Mouse (Mus musculus): ENCODE measurements around the gene Lrsam1. TPM values are rescaled to one million over a fixed set of nuclear protein-coding genes. Genes with fewer than 3 reads are reported as not detected.

The Lrsam1 gene
- total RNA-seq, 4 experiments from 2014 or later, result 10.1 to 14.6 (median 11.8) TPM

DNA sequence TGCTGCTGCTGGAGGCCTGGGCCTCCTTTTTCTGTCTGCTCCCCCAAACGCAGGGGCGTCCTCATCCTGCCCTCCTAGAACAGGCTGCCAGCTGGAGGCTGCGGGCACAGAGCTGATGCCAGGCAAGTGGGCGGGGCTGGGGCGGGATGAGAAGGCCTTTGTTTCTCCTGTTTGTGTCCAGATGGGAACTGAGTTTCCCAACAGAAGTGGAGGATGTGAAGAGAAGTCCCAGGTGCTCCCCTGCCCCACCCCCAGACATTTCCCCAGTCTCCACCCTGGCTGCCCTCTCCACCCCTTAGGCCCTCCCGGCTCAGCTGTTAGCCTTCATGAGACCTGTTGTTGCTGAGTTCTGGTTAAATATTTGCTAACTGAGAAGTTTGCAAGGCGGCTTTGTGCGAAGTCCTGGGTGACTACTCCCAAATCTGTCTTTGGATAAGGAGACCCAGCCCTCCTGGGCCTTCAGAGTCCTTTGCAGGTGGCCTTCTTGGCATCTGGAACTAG lies 65.8 kb downstream of the Lrsam1 start:
- no peak for DNase-seq (ENCODE audit: low spot score in 2 of 2)

DNA sequence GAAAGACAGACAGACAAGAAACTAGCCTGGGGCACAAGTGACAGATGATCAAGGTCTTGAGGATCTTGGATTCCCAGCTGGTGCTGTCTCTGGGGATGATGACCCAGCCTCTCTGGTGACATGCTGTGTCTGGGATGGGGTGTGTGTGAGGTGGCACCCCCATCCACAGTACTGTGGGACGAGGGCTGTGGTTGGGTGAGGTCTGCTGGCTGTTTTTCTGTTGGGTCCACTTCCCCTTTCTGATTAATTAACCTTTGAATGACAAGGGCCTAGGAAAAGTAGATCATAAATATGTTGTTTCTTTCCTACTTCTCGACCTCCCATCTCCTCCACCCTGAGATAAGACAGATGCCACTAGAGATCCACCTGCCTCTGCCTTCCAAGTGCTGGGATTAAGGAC lies 67.3 kb downstream of the Lrsam1 start:
- no peak for DNase-seq (ENCODE audit: low spot score in 2 of 2)

DNA sequence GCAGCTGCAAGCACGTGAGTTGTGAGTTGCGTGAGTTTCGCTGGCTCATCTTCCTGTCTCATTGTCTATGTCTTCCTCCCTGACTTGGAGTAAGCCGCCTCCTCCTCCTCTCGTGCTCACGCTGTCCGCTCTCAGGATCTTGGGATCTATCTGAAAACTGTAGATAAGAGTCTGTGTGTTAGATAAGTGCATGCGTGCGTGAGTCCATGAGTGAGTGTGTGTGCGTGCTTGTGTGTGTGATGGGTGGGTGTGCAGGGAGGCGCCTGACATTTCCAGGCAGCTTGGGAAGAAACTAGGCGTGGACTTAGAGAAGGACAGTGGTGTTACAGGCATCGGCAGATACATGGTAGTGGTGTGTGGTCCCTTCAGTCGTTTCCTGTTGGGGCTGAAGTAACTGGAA lies 68.9 kb downstream of the Lrsam1 start:
- DNase-seq (ENCODE audit: low spot score in 2 of 2), result no peak

DNA sequence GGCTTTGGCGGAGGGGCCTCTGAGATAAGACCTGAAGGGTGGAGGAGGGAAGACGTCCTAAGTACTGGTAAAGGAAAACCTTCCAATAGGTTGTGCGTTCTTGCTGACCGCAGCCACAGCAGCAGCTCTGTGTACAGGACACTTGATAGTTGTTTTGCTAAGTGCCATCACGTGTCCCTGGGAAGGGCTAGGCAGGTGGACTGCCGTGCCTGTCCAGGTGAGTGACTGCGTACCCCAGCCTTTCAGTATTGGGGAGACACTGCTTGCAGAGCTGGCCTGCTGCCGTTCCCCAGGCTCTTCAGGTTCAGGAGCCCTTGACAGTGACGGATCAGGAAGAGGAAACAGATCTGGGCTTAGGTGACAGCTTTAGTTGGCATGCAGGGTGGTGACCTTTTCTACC lies 70.1 kb downstream of the Lrsam1 start:
- DNase-seq (ENCODE audit: low spot score in 2 of 2), result no peak

DNA sequence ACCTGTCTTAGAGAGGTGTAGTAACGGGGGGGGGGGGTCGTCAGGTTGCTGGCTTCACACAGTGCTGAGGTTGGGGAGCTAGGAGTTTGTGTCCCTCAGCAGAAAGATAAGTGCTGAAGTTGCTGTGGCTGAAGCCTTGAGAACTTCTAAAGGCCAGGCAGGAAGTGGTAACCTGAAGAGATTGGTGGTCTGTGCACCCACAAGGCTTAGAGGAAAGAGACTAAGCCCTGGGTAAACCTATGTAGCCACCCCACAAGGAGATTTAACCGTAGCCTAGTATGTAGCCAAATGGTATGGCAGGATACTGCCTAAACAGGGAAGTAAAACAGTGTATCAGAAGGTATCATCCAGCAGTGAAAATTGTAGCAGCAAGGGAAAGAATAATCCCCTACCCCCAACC lies 71.1 kb downstream of the Lrsam1 start:
- no peak for DNase-seq (ENCODE audit: low spot score in 2 of 2)

DNA sequence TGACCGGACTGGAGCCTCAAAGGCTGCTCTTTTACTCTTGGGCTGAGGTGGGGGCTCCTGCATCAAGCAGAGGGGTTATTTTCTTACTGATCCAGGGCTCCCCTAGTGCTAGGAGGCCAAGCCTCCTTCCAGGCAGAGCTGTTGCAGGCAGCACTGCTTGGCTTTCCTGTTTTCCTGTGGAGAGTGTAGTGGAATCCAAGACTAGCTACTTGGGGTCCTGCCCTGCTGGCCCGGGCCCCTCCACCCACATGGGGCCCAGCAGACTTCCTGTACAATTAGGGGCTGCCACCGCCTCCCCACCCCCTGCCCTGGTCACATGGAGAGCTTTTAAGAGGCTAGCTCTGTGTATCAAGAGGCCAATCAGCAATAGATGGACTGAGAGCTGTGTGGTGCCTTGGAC lies 72.9 kb downstream of the Lrsam1 start:
- DNase-seq (ENCODE audit: low spot score in 2 of 2), result no peak

DNA sequence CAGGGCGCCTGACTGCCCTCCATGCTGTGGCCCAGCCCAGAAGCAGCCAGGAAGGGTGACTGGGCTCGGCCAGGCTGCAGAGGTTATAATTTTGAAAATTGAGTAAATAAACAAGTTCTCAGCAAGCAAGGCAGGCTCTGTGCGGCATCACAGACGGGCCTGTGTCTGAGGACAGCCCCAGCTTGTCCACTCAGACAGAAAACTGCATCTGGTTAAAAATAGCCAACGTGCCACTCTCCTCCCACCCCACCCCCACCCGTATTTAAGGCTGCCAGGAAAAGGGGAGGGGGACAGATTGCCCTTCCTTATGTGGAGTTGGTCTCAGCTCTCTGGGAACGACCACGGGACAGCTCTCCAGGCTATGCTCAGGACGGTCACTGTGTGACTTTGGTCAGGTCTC lies 73.4 kb downstream of the Lrsam1 start:
- DNase-seq (ENCODE audit: low spot score in 2 of 2), result no peak

DNA sequence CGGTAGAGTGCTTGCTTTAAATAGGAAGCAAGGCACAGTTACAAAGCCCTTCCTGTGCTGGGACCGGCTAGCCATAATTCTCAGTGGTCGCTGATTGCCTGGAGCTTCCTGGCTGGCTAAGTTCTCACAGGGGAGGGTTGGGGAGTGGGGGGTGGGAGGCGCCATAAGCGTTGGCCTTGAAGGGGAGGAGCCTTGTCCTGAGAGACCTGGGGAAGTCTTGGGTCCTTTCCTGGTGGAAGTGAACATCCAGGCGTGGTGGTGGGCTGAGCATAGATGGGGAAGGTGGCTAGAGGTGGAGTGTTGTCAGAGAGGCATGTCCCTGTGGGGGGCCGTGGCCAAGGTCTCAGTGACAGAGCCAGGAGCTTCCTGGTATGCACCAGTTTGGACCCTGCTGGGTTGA lies 76.7 kb downstream of the Lrsam1 start:
- no peak for DNase-seq (ENCODE audit: low spot score in 2 of 2)

DNA sequence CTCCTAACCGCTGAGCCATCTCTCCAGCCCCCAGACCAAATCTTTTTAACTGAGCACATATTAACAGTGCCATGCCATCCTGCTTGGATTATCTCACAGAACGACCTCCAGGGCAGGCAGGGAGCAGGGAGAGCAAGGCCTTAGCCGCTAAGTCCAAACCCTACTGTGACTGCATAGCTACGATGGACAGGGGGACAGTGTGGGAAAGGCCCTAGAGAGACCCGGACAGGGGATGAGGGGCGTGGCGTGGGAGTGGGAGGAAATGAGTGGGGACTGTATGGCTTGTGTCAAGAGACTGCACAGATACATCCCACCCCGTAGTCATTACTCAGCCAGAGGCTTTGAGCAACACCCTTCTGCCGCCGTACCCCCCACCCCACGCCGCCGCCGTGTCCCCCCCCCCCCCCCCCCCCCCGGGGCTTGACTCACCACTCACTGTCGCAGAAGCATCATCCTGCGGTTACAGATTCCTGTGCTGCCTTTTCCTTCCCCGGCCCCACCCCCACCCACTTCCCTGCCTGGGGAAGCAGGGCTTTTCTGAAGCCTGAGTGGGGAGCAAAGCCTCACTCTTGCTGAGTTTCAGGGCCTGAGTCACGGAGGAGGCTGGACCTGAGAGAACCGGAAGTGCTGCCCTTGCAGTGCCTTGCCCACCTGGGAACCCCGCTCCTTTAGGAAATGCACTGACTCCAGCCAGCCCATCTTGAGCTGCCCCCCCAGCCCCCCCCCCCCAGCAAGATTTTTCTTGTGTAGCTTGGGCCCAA lies 79.0 kb downstream of the Lrsam1 start:
- no peak for DNase-seq (ENCODE audit: low spot score in 2 of 2)

DNA sequence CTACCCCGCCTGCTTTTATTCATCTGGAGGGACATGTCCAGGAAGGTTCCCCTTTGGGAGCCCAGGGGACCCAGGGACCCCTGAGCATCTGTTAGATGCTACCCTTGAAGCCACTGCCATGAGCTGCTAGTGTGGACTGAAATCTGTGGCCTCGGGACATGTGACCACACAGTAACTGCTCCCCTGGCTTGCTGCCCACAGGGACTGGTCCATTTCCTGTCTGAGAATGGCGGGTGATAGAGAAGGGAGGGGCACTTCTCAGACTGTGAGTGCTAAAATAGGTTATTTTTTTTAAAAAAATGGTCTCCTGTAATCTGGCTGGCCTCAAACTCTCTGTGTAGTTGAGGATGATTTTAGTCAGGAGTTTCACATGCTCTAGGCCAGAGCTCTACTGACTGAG lies 79.7 kb downstream of the Lrsam1 start:
- DNase-seq (ENCODE audit: low spot score in 2 of 2), result peak; percentile 69 to 75

DNA sequence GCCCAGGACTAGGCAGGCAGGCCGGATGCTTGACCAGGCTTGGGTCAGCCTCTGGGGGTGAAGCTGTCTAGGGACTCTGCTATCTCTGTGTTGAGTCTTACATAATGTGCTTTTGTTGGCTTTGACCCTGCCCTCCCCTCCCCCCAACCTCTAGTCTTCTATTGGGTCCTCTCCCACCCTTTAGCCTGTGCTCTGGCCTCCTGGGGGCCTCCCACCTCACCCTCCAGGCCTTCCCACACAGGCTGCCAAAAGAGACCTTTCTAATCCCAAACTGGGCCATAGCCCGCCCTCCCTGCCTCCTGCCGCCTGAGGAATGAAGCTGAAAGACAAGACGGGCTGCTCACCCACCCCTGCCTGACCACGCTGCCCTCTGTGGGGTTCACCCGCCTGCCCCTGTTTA lies 80.4 kb downstream of the Lrsam1 start:
- no peak for DNase-seq (ENCODE audit: low spot score in 2 of 2)

DNA sequence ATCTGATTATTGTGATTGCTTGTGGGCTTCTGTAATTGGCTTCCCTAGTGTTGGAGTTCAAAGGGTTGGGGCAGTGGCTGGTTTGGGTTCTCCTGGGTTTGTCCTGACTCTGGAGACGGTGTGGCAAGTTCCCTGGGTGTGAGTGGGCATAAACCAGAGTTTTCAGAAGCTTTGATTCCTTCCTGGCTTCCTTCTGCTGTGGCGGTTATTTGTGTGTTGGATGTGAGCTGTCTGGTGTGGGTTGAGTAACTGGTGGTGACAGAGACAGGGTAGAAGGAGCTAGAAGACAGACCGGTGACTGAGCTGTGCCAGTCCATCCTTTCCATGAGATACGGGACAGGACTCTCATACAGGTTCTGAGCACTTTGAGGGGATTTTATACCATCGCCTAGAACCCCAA lies 81.8 kb downstream of the Lrsam1 start:
- no peak for DNase-seq (ENCODE audit: low spot score in 2 of 2)

DNA sequence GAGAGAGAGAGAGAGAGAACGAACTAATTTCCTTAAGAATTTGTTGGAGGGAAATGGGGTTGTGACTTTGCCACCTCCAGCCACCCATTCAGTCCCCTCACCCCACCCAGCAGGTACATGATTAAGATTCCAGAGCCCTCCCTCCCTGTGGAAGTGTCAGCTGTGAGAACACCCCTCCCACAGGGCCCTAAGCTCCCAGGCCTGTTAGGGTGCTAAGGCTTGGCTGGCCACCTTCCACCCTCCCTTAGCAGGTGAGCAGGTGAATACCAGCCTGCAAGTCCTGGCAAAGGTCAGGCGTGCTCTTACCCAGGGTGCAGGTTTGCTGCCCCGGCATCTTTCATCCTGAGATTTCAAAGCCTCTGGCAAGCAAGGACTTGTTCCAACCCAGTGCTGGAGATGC lies 83.0 kb downstream of the Lrsam1 start:
- no peak for DNase-seq (ENCODE audit: low spot score in 2 of 2)

DNA sequence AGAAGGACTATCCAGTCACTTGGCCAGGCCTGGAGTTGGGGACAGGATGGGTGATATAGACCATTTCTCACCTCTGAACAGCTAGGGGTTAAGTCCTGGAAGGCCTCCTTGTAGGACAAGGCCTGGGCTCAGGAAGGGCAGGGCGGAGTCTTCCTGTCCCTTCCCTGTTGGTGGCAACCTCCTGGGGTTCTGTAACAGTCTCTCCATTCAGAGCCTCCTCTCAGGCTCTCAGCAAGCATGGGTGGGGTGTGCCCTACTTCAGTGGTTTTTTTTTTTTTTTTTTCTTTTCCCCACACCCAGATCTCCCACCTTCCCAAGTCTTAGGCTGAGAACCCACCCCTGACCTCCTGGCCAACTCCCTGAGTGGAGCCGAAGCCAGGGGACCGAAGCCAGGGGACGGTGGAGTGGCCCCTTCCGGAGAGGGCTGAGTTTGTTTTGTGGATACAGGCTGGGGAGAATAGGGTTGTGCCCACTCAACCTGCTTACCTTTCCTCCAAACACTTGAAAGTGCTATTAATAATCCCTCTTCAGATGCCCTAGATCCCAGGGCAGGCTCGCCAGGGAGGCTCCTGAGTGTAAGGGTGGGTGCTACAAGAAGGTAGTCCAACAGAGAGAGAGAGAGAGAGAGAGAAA lies 83.5 kb downstream of the Lrsam1 start:
- DNase-seq (ENCODE audit: low spot score in 2 of 2), result no peak

DNA sequence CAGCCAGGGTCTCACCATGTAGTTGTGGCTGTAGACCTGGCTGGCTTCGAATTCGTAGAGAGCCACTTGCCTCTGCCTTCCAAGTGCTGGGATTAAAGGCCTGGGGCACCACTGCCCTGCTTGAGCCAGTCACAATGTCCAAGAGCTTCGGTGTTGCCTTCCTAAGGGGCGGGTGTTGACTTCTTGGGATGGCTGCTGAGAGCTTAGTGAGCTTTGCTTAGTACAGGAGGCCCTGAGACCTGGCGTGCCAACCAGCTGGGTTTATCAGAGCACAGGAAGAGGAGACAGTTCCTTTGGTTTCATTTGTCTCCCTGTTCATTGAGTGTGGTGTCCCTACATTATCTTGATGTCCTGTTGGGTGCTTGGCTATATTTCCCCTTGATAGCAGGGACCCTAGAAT lies 84.1 kb downstream of the Lrsam1 start:
- no peak for DNase-seq (ENCODE audit: low spot score in 2 of 2)

DNA sequence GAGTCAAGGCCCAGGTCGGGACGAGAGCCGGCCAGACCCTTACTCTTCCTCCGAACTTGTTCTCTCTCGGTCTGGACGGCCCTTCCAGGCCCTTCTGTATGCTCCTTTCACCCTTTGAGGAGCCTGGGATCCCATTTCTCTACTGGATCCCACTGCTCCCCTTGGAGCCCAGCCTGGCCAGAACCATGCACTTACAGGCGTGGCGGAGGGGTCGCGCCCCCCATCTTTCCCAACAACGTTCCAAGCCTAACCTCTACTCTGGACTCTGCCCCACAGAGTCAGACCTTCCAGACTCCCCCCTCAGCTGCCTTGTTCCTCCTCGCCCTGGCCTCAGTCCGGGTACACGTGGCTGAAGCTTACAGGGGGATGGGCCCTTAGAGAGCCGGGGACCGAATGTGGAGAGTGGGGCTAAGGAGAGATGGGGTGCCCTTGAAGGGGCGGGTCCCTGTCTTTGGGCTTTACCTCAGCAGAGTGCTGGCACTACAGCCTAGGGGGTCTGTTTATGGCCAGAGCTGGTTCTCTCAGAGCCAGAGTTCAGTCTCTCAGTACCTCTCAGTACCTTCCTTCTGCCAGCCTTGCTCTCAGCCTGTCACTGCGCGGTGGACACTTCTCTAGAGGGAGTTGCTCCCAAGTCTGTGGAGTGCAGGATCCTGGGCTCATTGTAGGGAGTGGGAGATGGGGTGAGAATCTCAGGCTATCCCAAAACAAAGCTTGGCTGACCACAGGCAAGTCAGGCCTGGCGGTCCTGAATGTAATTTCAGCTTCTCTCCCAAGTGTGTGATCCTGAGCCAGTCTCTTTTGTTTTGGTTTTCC lies 84.7 kb downstream of the Lrsam1 start:
- no peak for DNase-seq (ENCODE audit: low spot score in 2 of 2)

DNA sequence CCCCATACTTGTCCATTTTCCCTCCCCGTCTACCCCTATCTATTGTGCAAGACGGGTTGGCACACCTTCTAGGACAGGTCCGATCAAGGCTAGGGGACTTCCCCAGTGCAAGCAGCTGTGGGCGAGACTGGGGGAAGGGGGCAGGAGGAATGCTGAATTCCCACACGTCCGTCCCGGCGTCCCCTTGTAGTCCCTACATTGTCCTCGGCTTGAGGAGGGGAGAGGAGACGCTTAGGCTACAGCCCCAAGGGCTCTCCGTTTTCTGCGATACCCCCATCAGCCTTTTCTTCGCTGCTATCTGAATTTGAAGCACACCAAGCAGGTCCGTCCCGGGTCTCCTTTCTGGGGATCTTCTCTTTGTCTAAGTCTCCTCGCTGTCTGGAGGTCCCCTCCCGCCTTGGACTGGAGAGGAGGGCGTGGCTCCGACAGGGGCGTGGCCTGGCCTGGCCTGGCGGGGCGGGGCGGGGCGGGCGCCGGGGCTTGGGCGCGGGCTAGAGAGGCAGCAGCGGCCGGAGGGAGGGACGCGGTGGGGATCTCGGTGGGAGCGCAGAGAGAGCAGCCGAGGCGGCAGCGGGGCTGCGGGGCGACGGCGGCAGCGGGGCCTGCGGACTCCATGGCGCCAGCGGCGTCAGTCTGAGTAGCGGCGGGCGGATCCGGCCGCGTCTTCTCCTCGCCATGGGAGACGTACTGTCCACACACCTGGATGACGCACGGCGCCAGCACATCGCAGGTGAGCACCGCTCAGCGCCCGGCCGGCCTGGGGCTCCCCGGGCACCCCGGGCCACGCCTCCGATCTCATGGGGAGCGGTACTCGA lies 85.5 kb downstream of the Lrsam1 start, which contains the start of gene Fam129b:
Fam129b (plus strand) TSS at position 440 of the 815 bp plus-strand sequence.
- peak; percentile 69 to 71 for DNase-seq (ENCODE audit: low spot score in 2 of 2)

All from gastrocnemius, adult 8-10 months (tissue).